Mouse (Mus musculus) embryo, embryonic 11 days (tissue): ENCODE measurements around the gene Gm19935.
A peak's percentile ranks its signal among the peaks of the same experiment; 100 is the strongest.

Experiments used
- DNase-seq: peaks from one replicate; pipeline ENCODE4 v3.0.0-alpha.2; 2015

The Gm19935 gene

GRCm38 (mm10) chr8:90828987-90829740, 12.0 kb upstream of the Gm19935 start:
- DNase-seq: peak; percentile 55

- DNase-seq: peak; percentile 95
Measured at GRCm38 (mm10) chr8:90828181-90828986, 11.2 kb upstream of the Gm19935 start, which contains the start of gene Chd9. TSS of gene Chd9 (plus strand) at chr8:90828352.

GRCm38 (mm10) chr8:90825459-90825871, 8.3 kb upstream of the Gm19935 start:
- no peak for DNase-seq

DNA sequence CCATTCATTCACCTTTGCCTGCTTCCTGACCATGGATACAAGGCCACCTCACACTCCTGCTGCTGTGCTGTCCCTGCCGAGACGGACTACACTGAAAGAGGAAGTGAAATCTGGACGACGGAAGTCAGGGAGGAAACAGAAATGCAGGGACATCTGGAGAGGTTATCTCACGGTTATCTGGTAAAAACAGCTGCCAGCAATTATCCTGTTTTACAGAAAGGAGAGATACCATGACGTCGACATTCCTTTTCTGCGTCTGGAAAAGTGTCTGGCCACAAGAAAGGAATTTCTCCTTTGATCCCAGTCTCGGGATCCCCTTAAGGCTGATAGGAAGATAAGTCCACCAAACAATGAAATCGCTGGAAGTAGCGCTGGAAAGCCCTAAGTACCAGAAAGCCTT, 5.2 kb upstream of the Gm19935 start:
- peak; percentile 49 for DNase-seq

DNA sequence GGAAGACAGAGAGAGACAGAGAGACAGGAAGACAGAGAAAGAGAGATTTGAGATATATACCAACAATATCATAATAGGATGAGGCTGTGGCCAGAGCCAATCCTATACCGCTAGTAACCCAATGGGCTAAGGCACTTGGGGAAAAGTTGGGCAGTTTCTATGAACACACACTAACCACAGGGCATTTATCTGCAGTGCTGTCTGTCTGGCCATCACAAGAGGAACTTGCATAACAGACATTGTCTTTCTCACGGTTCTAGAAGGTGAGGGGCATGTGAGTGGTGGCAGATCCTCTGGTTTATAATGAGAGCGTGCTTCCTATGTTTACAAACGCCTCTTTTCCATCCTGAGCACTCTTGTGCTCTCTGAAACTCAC, 3.1 kb upstream of the Gm19935 start:
- DNase-seq: no peak

DNA sequence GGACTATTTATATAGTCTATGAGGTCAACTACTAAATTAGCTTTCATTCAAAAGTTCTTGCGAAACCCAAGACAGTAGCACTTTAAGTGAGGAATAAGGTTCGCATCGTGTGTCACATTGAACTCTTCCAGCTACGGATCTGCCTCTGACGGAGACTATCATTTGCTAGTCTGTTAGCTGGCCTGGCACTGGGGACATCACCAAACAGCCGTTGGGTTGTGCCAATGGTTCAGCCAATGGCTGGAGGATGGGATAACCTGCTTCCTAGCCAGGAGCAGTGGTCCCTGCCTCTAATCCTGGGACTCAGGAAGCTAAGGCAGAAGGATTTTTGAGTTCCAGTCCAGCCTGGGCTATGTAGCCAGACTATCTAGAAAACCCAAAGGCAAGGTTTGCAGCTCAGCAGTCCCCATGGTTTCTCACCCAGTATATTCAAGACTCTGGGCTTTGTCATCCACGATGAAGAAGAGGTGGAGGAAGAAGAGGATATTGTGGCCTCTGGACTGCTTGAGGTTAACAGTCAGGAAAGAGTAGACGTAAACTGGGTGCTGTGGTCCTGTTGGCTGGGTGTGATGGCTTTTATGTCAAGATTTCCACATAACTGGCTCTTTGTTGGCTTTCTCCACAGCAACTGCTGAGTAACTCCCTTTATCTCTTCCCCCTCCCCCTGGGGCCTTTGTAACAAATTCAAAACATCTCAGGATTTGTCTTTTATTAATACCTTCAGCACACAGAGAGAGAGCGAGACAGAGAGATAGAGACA, 2.5 kb upstream of the Gm19935 start:
- no peak for DNase-seq

GRCm38 (mm10) chr8:90816061-90816882, 921 bp downstream of the Gm19935 start:
- DNase-seq: no peak

- DNase-seq: no peak
Measured at GRCm38 (mm10) chr8:90813602-90814320, 3.4 kb downstream of the Gm19935 start.

DNA sequence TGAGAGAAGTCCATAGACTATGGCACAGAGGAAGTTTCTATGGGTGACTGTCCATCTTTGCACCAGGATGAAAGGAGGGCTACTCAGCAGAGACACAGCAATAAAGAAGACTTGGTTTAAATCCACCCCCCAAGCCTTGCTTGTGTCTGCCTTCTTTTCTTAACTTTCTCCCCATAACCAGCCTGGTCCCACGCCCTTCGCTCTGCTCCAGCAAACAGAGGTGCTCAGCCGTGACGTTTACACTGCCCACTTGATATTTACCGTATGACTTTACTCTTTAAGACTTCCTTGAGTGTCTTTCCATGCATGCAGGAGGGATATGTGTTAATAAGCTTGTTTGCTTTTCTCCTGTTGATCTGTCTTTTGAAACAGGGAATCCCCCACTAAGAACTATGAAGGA, 17.7 kb downstream of the Gm19935 start:
- DNase-seq: no peak

GRCm38 (mm10) chr8:90794990-90795861, 22.0 kb downstream of the Gm19935 start:
- DNase-seq: peak; percentile 88

DNA sequence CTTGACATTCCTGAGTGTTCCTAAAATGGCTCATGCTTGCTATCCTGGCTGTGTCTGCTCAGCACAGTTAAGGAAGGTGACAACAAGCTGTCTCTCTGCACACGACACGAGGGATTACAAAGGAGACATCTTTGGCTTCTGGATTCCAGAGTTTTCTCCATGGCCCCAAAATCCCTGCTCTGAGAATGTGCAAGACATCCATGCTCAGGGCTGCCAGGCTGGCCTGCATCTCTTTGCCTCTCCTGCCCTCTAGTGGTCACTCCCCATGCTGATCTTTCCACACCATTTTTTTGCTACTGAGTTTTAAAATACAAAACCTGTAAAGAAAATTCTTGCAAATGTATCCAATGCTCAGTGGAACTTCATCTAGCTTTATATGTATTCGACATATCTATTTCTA, 23.5 kb downstream of the Gm19935 start:
- DNase-seq: peak; percentile 86

- no peak for DNase-seq
Measured at GRCm38 (mm10) chr8:90791616-90792015, 25.6 kb downstream of the Gm19935 start.

DNA sequence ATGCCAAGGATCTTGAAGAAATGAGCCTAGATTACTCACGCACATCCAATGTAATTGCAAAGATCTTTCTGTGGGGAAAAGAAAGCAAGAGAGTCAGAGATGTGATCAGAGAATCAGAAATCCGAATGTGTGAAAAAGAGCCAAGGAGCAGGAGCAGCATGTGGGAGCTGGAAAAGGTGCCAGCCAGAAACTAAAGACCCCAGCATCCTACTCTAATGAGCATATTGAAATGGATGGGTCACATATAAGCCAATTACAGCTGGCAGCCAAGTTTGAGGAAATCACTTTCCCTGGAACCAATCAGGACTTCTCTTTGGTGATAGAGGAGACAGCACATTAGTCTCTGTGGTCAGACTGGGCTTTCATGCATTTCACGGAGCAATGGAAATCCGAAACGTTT, 47.4 kb downstream of the Gm19935 start:
- no peak for DNase-seq
